Mouse (Mus musculus): ENCODE measurements around the gene Tpo. TPM values are rescaled to one million over a fixed set of nuclear protein-coding genes. Genes with fewer than 3 reads are reported as not detected.

The Tpo gene
- total and polyA plus RNA-seq, 3 experiments = not detected

DNA sequence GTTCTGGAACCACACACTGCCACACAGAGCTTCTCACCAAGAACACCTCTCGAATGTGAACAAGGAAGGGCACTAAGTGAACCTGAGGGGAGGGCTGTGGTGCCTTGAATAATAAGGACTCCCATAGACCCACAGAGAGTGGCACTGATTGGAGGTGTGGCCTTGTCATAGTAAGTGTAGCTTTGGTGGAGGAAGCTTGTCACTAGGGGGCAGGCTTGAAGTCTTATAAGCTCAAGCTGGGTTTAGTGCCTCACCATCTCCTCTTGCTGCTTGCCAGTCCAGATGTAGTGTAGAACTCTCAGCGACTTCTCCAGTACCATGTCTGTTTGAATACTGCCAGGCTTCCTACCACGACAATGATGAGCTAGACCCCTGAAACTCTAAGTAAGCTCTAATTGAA is 9.7 kb upstream of the Tpo start:
- DNase-seq (ENCODE audit: low read depth, low spot score) = no peak

DNA sequence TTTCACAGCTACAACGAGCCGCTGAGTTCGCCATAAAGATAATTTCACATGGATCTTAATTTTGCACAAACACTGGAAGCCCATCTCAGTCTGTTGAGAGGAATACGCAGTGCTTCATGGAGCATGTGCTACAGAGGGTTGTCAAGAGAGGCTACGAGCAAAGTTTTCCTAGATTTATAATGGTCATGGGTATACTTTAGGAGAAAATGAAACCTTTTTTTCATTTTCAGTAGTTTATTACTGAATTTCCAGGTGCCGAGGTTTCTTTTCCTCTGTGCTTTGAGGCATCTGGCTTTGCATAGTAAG is 3.1 kb downstream of the Tpo start:
- Histone ChIP-seq H3K36me3 (ENCODE audit: control insufficient read depth in 1 of 2, insufficient read depth in 2 of 2, low read length in 2 of 2) (no peaks in the 10 kb centered on the region), H3K27ac (ENCODE audit: control insufficient read depth, low read depth, low read length) (no peak overlapping the region), H3K9ac (ENCODE audit: control insufficient read depth, low read depth, low read length, poor library complexity, severe bottlenecking) (no peak overlapping the region), H3K4me3 (ENCODE audit: control insufficient read depth in 1 of 2, insufficient read depth in 1 of 2, low read depth in 2 of 2, low read length in 2 of 2) (no peak overlapping the region), H3K9me3 (replicated peaks; ENCODE audit: insufficient read depth, low read length) (no peaks in the 10 kb centered on the region), H3K4me1 (ENCODE audit: control insufficient read depth in 1 of 2, insufficient read depth in 2 of 2, low read length in 2 of 2) (no peaks in the 10 kb centered on the region), H3K79me2 (ENCODE audit: control insufficient read depth, insufficient read depth, low read length, poor library complexity) (no peaks in the 10 kb centered on the region), H3K27me3 (ENCODE audit: control insufficient read depth in 1 of 2, insufficient read depth in 2 of 2, low read length in 2 of 2) (no peaks in the 10 kb centered on the region)
- no peak for DNase-seq (ENCODE audit: low read depth, low spot score)
- no peak for TF ChIP-seq JUND (IDR thresholded peaks at IDR 0.05; ENCODE audit: low read depth, low read length)
- TF ChIP-seq ZMIZ1 (IDR thresholded peaks at IDR 0.05; ENCODE audit: low read depth, low read length) = no peak
- no peak for TF ChIP-seq ZNF384 (IDR thresholded peaks at IDR 0.05; ENCODE audit: low read depth, low read length)
- TF ChIP-seq CTCF (IDR thresholded peaks at IDR 0.05 in 2 of 3, conservative IDR thresholded peaks at IDR 0.05 in 1 of 3; ENCODE audit: control insufficient read depth in 1 of 3, insufficient read depth in 1 of 3, low read depth in 2 of 3, low read length in 3 of 3, poor library complexity in 1 of 3, severe bottlenecking in 1 of 3) = no peak
- no peak for TF ChIP-seq NELFE (IDR thresholded peaks at IDR 0.05; ENCODE audit: low read depth, low read length)
- no peak for TF ChIP-seq POLR2A (IDR thresholded peaks at IDR 0.05; ENCODE audit: control insufficient read depth in 1 of 2, insufficient read depth in 1 of 2, low read depth in 1 of 2, low read length in 2 of 2, poor library complexity in 1 of 2)
- no peak for TF ChIP-seq MEF2A (IDR thresholded peaks at IDR 0.05; ENCODE audit: extremely low read depth, insufficient replicate concordance, low read depth, low read length, poor library complexity, severe bottlenecking)
- TF ChIP-seq USF1 (IDR thresholded peaks at IDR 0.05; ENCODE audit: low read depth, low read length) = no peak
- TF ChIP-seq KAT2A (conservative IDR thresholded peaks at IDR 0.05; ENCODE audit: low read depth, low read length) = no peak
- no peak for TF ChIP-seq RAD21 (IDR thresholded peaks at IDR 0.05; ENCODE audit: low read depth, low read length)
- TF ChIP-seq E2F4 (IDR thresholded peaks at IDR 0.05; ENCODE audit: borderline replicate concordance, low read depth, low read length) = no peak
- no peak for TF ChIP-seq POLR2AphosphoS2 (IDR thresholded peaks at IDR 0.05; ENCODE audit: low read length)
- no peak for TF ChIP-seq CHD2 (IDR thresholded peaks at IDR 0.05; ENCODE audit: low read length)
- TF ChIP-seq MXI1 (IDR thresholded peaks at IDR 0.05; ENCODE audit: low read depth, low read length) = no peak
- no peak for TF ChIP-seq TBP (IDR thresholded peaks at IDR 0.05; ENCODE audit: low read depth, low read length)
- TF ChIP-seq RCOR1 (IDR thresholded peaks at IDR 0.05; ENCODE audit: low read depth, low read length) = no peak
- TF ChIP-seq ZKSCAN1 (IDR thresholded peaks at IDR 0.05; ENCODE audit: low read depth, low read length) = no peak
- no peak for TF ChIP-seq TAL1 (IDR thresholded peaks at IDR 0.05; ENCODE audit: low read length)
- TF ChIP-seq HCFC1 (IDR thresholded peaks at IDR 0.05; ENCODE audit: low read depth, low read length) = no peak

More for the DNA sequence above, 9.7 kb upstream of the Tpo start:
- Histone ChIP-seq H3K27ac (ENCODE audit: control insufficient read depth, low read depth, low read length) (no peak overlapping the region), H3K79me2 (ENCODE audit: control insufficient read depth, insufficient read depth, low read length, poor library complexity) (no peaks in the 10 kb centered on the region), H3K9me3 (replicated peaks; ENCODE audit: insufficient read depth, low read length) (no peaks in the 10 kb centered on the region), H3K4me1 (ENCODE audit: control insufficient read depth in 1 of 2, insufficient read depth in 2 of 2, low read length in 2 of 2) (no peaks in the 10 kb centered on the region), H3K9ac (ENCODE audit: control insufficient read depth, low read depth, low read length, poor library complexity, severe bottlenecking) (no peak overlapping the region), H3K4me3 (ENCODE audit: control insufficient read depth in 1 of 2, insufficient read depth in 1 of 2, low read depth in 2 of 2, low read length in 2 of 2) (no peak overlapping the region), H3K27me3 (ENCODE audit: control insufficient read depth in 1 of 2, insufficient read depth in 2 of 2, low read length in 2 of 2) (no peaks in the 10 kb centered on the region), H3K36me3 (ENCODE audit: control insufficient read depth in 1 of 2, insufficient read depth in 2 of 2, low read length in 2 of 2) (no peaks in the 10 kb centered on the region)
- no peak for TF ChIP-seq MAFK (IDR thresholded peaks at IDR 0.05; ENCODE audit: borderline replicate concordance, low read depth, low read length)
- no peak for TF ChIP-seq MYB (IDR thresholded peaks at IDR 0.05; ENCODE audit: low read depth, low read length)
- no peak for TF ChIP-seq EP300 (IDR thresholded peaks at IDR 0.05; ENCODE audit: low read depth in 1 of 2, low read length in 2 of 2)
- TF ChIP-seq CHD1 (IDR thresholded peaks at IDR 0.05; ENCODE audit: low read depth, low read length) = no peak
- no peak for TF ChIP-seq TCF12 (IDR thresholded peaks at IDR 0.05; ENCODE audit: low read depth, low read length)
- TF ChIP-seq MXI1 (IDR thresholded peaks at IDR 0.05; ENCODE audit: low read depth, low read length) = no peak
- TF ChIP-seq TBP (IDR thresholded peaks at IDR 0.05; ENCODE audit: low read depth, low read length) = no peak
- TF ChIP-seq GATA1 (IDR thresholded peaks at IDR 0.05; ENCODE audit: low read depth, low read length) = no peak
- TF ChIP-seq BHLHE40 (IDR thresholded peaks at IDR 0.05; ENCODE audit: borderline replicate concordance, low read depth, low read length) = no peak
